Mouse (Mus musculus) C2C12 (cell line): ENCODE measurements around the gene Timmdc1. TPM values are rescaled to one million over a fixed set of nuclear protein-coding genes. Genes with fewer than 3 reads are reported as not detected.

Experiments
- H3K27me3 ChIP-seq: one replicate; pipeline ENCODE4 v1.6.1; 2011; ENCODE audit not compliant: control insufficient read depth, insufficient read depth, insufficient read length
- H3K36me3 ChIP-seq: one replicate; pipeline ENCODE4 v1.6.1; 2011; ENCODE audit not compliant: control insufficient read depth, insufficient read depth
- H3K4me3 ChIP-seq: one replicate; pipeline ENCODE4 v1.5.1; 2011; ENCODE audit warnings: mild to moderate bottlenecking, control low read depth; ENCODE audit not compliant: poor library complexity, insufficient read depth, severe bottlenecking
- H3K79me2 ChIP-seq: one replicate; pipeline ENCODE4 v1.6.1; 2011; ENCODE audit not compliant: control insufficient read depth, insufficient read depth
- H3K79me3 ChIP-seq: one replicate; pipeline ENCODE4 v1.6.1; 2011; ENCODE audit warnings: low read depth, control low read depth
- H3ac ChIP-seq: one replicate; pipeline ENCODE3; 2011; ENCODE audit warnings: low read depth; ENCODE audit not compliant: control insufficient read depth, insufficient read length
- CEBPB ChIP-seq: IDR thresholded peaks from one replicate; pipeline ENCODE4 v1.6.1; 2011; ENCODE audit warnings: low read depth, mild to moderate bottlenecking, control low read depth, moderate library complexity
- CTCF ChIP-seq: IDR thresholded peaks from one replicate; pipeline ENCODE4 v1.5.1; 2011; ENCODE audit not compliant: control insufficient read depth, insufficient read depth, insufficient read length
- FOSL1 ChIP-seq: IDR thresholded peaks from one replicate; pipeline ENCODE4 v1.8.0; 2011; ENCODE audit warnings: mild to moderate bottlenecking, low read length; ENCODE audit not compliant: poor library complexity, insufficient read depth, severe bottlenecking
- MAX ChIP-seq: IDR thresholded peaks from one replicate; pipeline ENCODE4 v1.6.1; 2011; ENCODE audit warnings: mild to moderate bottlenecking, control low read depth
- MYOD1 ChIP-seq: IDR thresholded peaks from one replicate; pipeline ENCODE4 v1.6.1; 2011; ENCODE audit warnings: low read depth; ENCODE audit not compliant: control insufficient read depth, insufficient read length
- MYOG ChIP-seq: IDR thresholded peaks from one replicate; pipeline ENCODE4 v1.6.1; 2011; ENCODE audit not compliant: control insufficient read depth, insufficient read length; ENCODE audit errors: extremely low read depth
- USF1 ChIP-seq: IDR thresholded peaks from one replicate; pipeline ENCODE4 v1.6.1; 2011; ENCODE audit warnings: low read depth, mild to moderate bottlenecking, control low read depth, moderate library complexity
- polyA plus RNA-seq: library from polyadenylated mRNA; unstranded; fragments of >200 nt; fragmentation: generic; extraction: Trizol; gene quantifications from one replicate; pipeline ENCODE4 v1.2.1, GENCODE M21; 2012; ENCODE audit warnings: missing spikeins

Gene Timmdc1
- polyA plus RNA-seq, 1 experiment, result 29.5 TPM

DNA sequence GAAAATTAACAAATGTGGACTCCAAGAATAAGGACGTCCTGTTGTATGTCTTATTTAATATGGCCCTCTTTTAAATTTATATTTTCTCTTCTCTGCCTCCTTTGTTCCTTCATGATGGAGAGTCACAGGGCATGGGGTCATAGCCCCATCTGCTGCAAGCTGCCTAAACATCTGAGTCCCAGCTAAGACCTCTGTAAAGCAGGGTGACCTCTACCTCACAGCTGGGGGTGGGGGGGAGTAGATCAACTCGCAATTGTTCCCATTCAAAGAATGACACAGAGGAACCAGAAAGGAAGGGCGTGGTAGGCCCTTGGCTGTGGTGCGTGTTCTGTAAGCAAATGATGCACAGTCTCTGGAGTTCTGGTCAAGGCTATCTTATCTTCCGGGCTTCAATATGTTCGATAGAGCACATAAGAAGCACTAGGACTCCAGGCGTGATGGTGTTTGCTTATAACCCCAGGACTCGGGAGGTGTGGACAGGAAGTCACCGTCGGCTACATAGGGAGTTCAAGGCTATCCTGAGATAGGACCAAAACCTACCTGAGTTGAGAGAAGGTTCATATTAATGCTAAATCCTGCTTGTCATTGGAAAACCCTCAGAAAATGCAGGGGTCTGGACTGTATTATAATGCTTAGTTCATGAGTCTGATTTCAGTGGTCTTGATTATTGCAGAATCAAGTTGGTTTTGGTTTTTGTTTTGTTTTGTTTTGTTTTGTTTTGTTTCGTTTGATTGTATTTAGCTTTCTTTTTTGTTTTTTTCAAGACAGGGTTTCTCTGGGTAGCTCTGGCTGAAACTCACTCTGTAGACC is 50.6 kb downstream of the Timmdc1 start:
- Histone ChIP-seq H3K36me3 (peaks cover 45% of the 10 kb centered on the region), H3K27me3 (no peaks in the 10 kb centered on the region), H3K79me2 (peaks cover 64% of the 10 kb centered on the region), H3ac (no peak overlapping the region), H3K4me3 (no peak overlapping the region), H3K79me3 (peaks cover 34% of the 10 kb centered on the region)
- TF ChIP-seq MYOG (no peak), MAX (no peak)

DNA sequence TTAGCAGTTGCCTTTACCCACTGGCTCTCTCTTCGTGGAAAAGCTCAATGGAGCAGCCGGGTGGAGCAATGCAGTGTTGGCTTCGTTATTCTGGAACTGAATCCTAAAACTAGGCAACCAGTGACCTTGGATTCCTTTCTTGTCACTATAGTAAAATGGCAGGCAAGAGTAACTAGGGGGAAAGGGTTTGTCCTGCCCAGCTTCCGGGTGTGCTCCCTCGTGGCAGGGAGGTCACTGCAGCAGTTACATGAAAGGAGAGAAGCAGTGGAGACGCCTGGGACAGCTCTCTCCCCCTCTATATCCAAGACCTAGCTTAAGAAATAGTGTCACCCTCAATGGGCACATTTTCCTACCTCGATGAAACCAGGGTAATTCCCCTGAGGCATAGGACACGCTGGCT is 53.0 kb downstream of the Timmdc1 start:
- Histone ChIP-seq H3K79me3 (peaks cover 48% of the 10 kb centered on the region), H3K79me2 (peaks cover 89% of the 10 kb centered on the region), H3K27me3 (no peaks in the 10 kb centered on the region), H3K4me3 (no peak overlapping the region), H3ac (no peak overlapping the region), H3K36me3 (peaks cover 32% of the 10 kb centered on the region)
- no peak for TF ChIP-seq USF1
- no peak for TF ChIP-seq CEBPB
- TF ChIP-seq MYOD1, result no peak
- TF ChIP-seq CTCF, result no peak
- no peak for TF ChIP-seq FOSL1
- TF ChIP-seq MAX, result no peak
- no peak for TF ChIP-seq MYOG

GRCm38 (mm10) chr16:38468706-38469018 is 53.8 kb downstream of the Timmdc1 start:
- peaks cover 97% of the 10 kb centered on the region for H3K79me2 ChIP-seq
- peaks cover 30% of the 10 kb centered on the region for H3K36me3 ChIP-seq
- H3K4me3 ChIP-seq, result no peak overlapping the region
- peaks cover 53% of the 10 kb centered on the region for H3K79me3 ChIP-seq
- TF ChIP-seq FOSL1, result no peak
- TF ChIP-seq MYOG, result no peak
- TF ChIP-seq CTCF, result no peak
- H3K27me3 ChIP-seq, result no peaks in the 10 kb centered on the region
- no peak overlapping the region for H3ac ChIP-seq

DNA sequence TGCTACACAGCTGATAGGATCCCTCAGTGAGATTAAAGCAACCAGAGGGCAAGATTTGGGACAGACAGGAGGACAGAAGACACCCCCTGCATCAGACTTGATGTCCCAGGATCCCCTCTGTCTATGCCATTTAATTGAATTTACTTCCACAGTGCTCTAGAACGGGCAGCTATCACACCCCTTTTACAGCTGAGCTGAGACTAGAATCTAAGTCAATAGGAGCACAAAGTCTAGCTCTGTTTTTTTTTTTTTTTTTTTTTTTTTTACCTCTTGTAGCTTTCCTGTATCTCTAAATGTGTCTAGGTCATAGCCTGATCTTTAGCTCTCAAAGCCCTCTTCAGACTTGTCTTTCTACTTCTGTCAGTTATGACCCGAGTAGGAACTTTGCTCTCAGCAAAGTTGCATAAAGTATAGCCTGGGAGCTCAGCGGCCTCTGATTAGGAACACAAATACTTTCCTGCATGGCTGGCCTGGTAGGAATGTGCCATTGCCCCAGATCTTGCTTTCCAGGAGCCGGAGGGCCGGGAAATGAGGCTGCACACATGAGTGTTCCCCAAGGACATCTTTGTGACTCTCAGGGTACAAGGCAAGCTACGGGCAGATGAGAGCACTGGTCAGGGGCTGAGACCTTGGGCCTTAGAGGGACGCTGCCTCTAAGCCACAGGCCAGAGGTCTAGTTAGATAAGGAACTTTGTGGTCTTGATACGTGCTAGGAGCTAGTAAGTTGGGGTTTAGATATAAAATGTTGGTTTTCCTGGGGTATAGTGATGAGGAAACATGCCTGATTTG is 54.4 kb downstream of the Timmdc1 start:
- H3K79me2 ChIP-seq, result peaks cover 100% of the 10 kb centered on the region
- H3K79me3 ChIP-seq, result peaks cover 56% of the 10 kb centered on the region
- no peak overlapping the region for H3ac ChIP-seq
- peaks cover 25% of the 10 kb centered on the region for H3K36me3 ChIP-seq
- H3K27me3 ChIP-seq, result no peaks in the 10 kb centered on the region
- TF ChIP-seq FOSL1, result no peak
- no peak for TF ChIP-seq CEBPB
- TF ChIP-seq CTCF, result no peak
- no peak for TF ChIP-seq MYOG
- TF ChIP-seq MAX, result no peak
- TF ChIP-seq USF1, result no peak
- no peak for TF ChIP-seq MYOD1
- no peak overlapping the region for H3K4me3 ChIP-seq

DNA sequence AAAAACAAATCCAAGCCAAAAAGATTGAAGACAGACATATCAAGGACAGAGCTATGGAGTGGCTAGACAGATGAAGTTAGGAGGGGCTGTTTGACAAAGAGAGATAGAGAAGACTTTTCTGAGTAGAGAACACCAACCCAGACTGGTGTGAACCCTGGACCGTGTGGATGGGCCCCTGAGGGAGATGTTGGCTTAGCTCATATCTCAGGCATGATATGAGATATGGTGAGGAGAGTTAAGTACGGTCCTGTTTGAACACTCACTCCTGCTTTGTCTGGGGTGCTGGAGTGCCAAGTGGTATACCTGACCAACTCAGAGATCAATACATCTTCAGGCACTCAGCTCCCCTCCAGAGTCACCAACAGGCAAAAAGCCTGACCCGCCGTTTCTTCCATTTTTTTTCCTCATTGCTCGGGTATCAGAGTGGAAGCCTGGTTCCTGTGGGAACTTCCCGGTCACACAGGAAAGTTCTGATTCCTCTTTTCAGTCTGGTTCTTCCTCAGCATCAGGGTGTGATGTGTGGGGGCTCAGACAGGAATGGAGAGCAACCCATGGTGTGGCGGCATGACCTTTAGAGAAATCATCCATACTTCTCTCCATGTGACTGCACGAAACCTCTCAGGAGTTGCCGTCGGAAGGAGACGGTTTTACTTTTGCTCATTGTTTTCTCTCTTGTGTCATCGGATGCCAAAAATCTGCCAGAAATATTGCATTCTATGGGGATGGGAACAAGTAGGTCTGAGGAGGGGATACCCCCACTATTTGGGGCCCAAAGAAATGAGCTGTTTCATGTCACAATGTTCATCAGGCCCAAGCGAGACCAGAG is 55.2 kb downstream of the Timmdc1 start:
- TF ChIP-seq FOSL1 (no peak), CEBPB (no peak), MYOD1 (no peak), MYOG (no peak), USF1 (no peak), MAX (no peak), CTCF (no peak)
- H3K36me3 ChIP-seq, result peaks cover 17% of the 10 kb centered on the region
- H3K4me3 ChIP-seq, result no peak overlapping the region
- no peaks in the 10 kb centered on the region for H3K27me3 ChIP-seq
- H3K79me3 ChIP-seq, result peaks cover 63% of the 10 kb centered on the region
- H3K79me2 ChIP-seq, result peaks cover 100% of the 10 kb centered on the region
- H3ac ChIP-seq, result no peak overlapping the region
